Mouse (Mus musculus) heart, embryonic 12.5 days (tissue): ENCODE measurements at regions not wholly inside any gene's neighbourhood (a gene's known extent, or its start where the extent isn't known, plus 50 kb on each side); places are given as distances from the start of the nearest gene placed in this dataset.

Experiments used
- ATAC-seq: fragments of 200-750 bp; cut with Nextera tagmentation; 2 replicates; pipeline ENCODE4 v1.8.0; 2017; ENCODE audit warnings: moderate TSS enrichment, moderate library complexity; ENCODE audit not compliant: insufficient number of reproducible peaks, low FRiP score
- H3K27ac ChIP-seq: fragments of 300-500 bp; sonication (generic); 2 replicates; pipeline ENCODE4 v1.5.1; 2016; ENCODE audit warnings: mild to moderate bottlenecking, moderate library complexity; ENCODE audit not compliant: poor library complexity, severe bottlenecking
- H3K27me3 ChIP-seq: fragments of 300-500 bp; sonication (generic); replicated peaks from 2 replicates; pipeline ENCODE4 v1.6.1; 2016; ENCODE audit warnings: mild to moderate bottlenecking, moderate library complexity
- H3K36me3 ChIP-seq: fragments of 300-500 bp; sonication (generic); 2 replicates; pipeline ENCODE4 v1.6.1; 2016; ENCODE audit warnings: mild to moderate bottlenecking, moderate library complexity
- H3K4me1 ChIP-seq: fragments of 300-500 bp; sonication (generic); replicated peaks from 2 replicates; pipeline ENCODE4 v1.6.1; 2016; ENCODE audit warnings: mild to moderate bottlenecking
- H3K4me2 ChIP-seq: fragments of 300-500 bp; sonication (generic); 2 replicates; pipeline ENCODE4 v1.6.1; 2016; ENCODE audit warnings: mild to moderate bottlenecking, moderate library complexity
- H3K4me3 ChIP-seq: fragments of 300-500 bp; sonication (generic); 2 replicates; pipeline ENCODE4 v1.5.1; 2016; ENCODE audit warnings: mild to moderate bottlenecking
- H3K9ac ChIP-seq: fragments of 300-500 bp; sonication (generic); 2 replicates; pipeline ENCODE4 v1.6.1; 2016; ENCODE audit warnings: mild to moderate bottlenecking, moderate library complexity
- H3K9me3 ChIP-seq: fragments of 300-500 bp; sonication (generic); replicated peaks from 2 replicates; pipeline ENCODE4 v1.6.1; 2016; ENCODE audit warnings: mild to moderate bottlenecking, moderate library complexity
- WGBS: fragments of 180-500 bp; shearing (Covaris S2); methylation state at CpG from one replicate; pipeline ENCODE4 v1.1.7; 2016; 5-methylcytosine and 5-hydroxymethylcytosine counted together

- Histone ChIP-seq H3K4me3 (no peak overlapping the region), H3K4me2 (no peak overlapping the region), H3K4me1 (peaks cover 8% of the 10 kb centered on the region), H3K36me3 (no peaks in the 10 kb centered on the region), H3K27me3 (no peaks in the 10 kb centered on the region), H3K9me3 (no peaks in the 10 kb centered on the region), H3K9ac (no peak overlapping the region), H3K27ac (no peak overlapping the region)
- WGBS = 89% methylated on average over 1 of the region's 1 CpGs
- ATAC-seq = no peak
Measured at GRCm38 (mm10) chr8:35935034-35935433, 169.4 kb downstream of the Gm19410 start.

- WGBS = 79% methylated on average over 9 of the region's 9 CpGs
- Histone ChIP-seq H3K9me3 (no peaks in the 10 kb centered on the region), H3K4me1 (peaks cover 13% of the 10 kb centered on the region), H3K4me2 (no peak overlapping the region), H3K27ac (no peak overlapping the region), H3K36me3 (no peaks in the 10 kb centered on the region), H3K4me3 (no peak overlapping the region), H3K9ac (no peak overlapping the region), H3K27me3 (no peaks in the 10 kb centered on the region)
- ATAC-seq = no peak
Measured at GRCm38 (mm10) chr8:35939199-35939598, 173.6 kb downstream of the Gm19410 start.

GRCm38 (mm10) chr8:35942515-35942914 lies 176.9 kb downstream of the Gm19410 start:
- no peak overlapping the region for H3K4me2 ChIP-seq
- no peaks in the 10 kb centered on the region for H3K9me3 ChIP-seq
- H3K36me3 ChIP-seq = no peaks in the 10 kb centered on the region
- WGBS = 80% methylated on average over 6 of the region's 6 CpGs
- peaks cover 29% of the 10 kb centered on the region for H3K4me1 ChIP-seq
- no peak for ATAC-seq
- H3K9ac ChIP-seq = no peak overlapping the region
- no peak overlapping the region for H3K4me3 ChIP-seq
- H3K27ac ChIP-seq = no peak overlapping the region
- H3K27me3 ChIP-seq = no peaks in the 10 kb centered on the region

GRCm38 (mm10) chr8:35943686-35944085 lies 178.1 kb downstream of the Gm19410 start:
- no peak overlapping the region for H3K27ac ChIP-seq
- 31% methylated on average over 3 of the region's 3 CpGs for WGBS
- no peak for ATAC-seq

GRCm38 (mm10) chr8:35944461-35944860 lies 178.9 kb downstream of the Gm19410 start:
- Histone ChIP-seq H3K9me3 (no peaks in the 10 kb centered on the region), H3K36me3 (no peaks in the 10 kb centered on the region), H3K4me1 (peaks cover 29% of the 10 kb centered on the region), H3K9ac (no peak overlapping the region), H3K27me3 (no peaks in the 10 kb centered on the region), H3K4me2 (no peak overlapping the region), H3K27ac (no peak overlapping the region), H3K4me3 (no peak overlapping the region)
- no peak for ATAC-seq
- 82% methylated on average over 4 of the region's 4 CpGs for WGBS

More at GRCm38 (mm10) chr8:35943686-35944085, 178.1 kb downstream of the Gm19410 start:
- peaks cover 29% of the 10 kb centered on the region for H3K4me1 ChIP-seq
- no peak overlapping the region for H3K4me3 ChIP-seq
- H3K27me3 ChIP-seq = no peaks in the 10 kb centered on the region
- H3K36me3 ChIP-seq = no peaks in the 10 kb centered on the region
- no peaks in the 10 kb centered on the region for H3K9me3 ChIP-seq
- no peak overlapping the region for H3K4me2 ChIP-seq
- H3K9ac ChIP-seq = no peak overlapping the region

DNA sequence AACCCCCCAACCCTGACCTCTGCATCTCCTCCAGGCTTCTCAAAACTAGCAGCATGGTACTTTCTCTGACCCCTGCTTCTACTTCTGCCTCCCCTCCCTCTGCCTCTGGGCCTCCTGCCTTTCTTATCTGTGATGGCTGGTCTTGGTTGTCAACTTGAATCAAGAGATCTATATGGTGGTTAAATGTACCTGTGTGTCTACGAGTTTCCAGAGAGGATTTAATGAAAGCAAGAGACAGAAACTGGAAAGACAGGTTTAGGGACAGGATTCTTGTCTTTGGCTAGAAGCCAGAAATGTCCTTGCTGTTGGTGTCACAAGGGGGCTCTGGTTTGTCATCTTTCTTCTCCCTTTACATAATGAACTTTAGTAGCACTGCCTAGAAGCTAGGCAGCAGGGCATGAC lies 180.9 kb downstream of the Gm19410 start:
- no peak overlapping the region for H3K4me2 ChIP-seq
- H3K4me1 ChIP-seq = peaks cover 29% of the 10 kb centered on the region
- no peaks in the 10 kb centered on the region for H3K27me3 ChIP-seq
- no peak overlapping the region for H3K9ac ChIP-seq
- no peaks in the 10 kb centered on the region for H3K9me3 ChIP-seq
- no peak; the same call in 1 of the 2 replicates for ATAC-seq
- no peaks in the 10 kb centered on the region for H3K36me3 ChIP-seq
- H3K27ac ChIP-seq = no peak overlapping the region
- WGBS = 16% methylated on average over 1 of the region's 1 CpGs
- no peak overlapping the region for H3K4me3 ChIP-seq

DNA sequence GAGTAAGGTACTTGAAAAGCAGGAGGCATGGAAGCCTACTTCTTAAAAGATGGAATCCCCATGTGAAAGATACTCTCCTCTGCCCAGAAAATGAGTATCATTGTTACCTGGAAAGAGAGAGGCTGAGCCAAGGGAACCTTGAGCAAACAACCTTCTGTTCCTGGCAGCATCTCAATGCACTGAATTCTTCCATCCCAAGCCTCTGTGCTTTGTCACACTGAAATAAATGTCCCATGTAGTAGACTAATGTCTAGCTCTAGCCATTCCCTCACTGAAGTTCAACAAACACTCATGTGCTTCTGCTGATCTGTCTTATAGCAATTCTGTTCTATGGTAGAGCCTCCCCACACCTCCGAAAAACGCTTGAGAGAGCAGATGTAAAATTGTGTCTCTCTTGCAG lies 182.6 kb downstream of the Gm19410 start:
- Histone ChIP-seq H3K27me3 (no peaks in the 10 kb centered on the region), H3K4me2 (no peak overlapping the region), H3K9me3 (no peaks in the 10 kb centered on the region), H3K27ac (no peak overlapping the region), H3K9ac (no peak overlapping the region), H3K36me3 (no peaks in the 10 kb centered on the region), H3K4me3 (no peak overlapping the region), H3K4me1 (peaks cover 27% of the 10 kb centered on the region)
- ATAC-seq = no peak
- WGBS = 74% methylated on average over 2 of the region's 2 CpGs

DNA sequence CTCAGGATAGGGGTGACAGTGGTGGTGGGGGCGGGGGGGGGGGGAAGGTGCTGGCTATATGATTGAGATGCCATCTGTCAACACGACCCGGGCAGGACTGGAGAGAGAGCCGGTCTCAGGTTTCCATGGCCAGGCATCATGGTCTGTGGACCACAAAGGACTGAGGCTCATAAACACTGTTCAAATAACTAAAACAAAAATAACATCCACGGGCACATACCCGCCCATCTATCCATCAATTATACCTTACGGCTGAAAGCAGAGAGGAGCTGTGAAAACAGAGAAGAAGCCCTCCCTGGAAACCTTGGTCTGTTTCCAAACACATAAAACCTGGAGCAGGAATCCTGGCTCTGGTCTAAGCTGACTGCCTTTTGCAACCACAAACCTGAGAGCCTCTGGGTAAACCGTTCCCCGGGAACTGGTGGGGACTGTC lies 183.2 kb downstream of the Gm19410 start:
- no peak overlapping the region for H3K27ac ChIP-seq
- H3K4me3 ChIP-seq = no peak overlapping the region
- H3K4me2 ChIP-seq = no peak overlapping the region
- no peaks in the 10 kb centered on the region for H3K9me3 ChIP-seq
- H3K4me1 ChIP-seq = peaks cover 21% of the 10 kb centered on the region
- no peaks in the 10 kb centered on the region for H3K36me3 ChIP-seq
- 48% methylated on average over 9 of the region's 9 CpGs for WGBS
- H3K9ac ChIP-seq = no peak overlapping the region
- H3K27me3 ChIP-seq = no peaks in the 10 kb centered on the region
- ATAC-seq = no peak

- Histone ChIP-seq H3K9ac (no peak overlapping the region), H3K27me3 (no peaks in the 10 kb centered on the region), H3K9me3 (no peaks in the 10 kb centered on the region), H3K4me2 (no peak overlapping the region), H3K27ac (no peak overlapping the region), H3K36me3 (no peaks in the 10 kb centered on the region), H3K4me1 (peaks cover 14% of the 10 kb centered on the region), H3K4me3 (no peak overlapping the region)
- 49% methylated on average over 2 of the region's 2 CpGs for WGBS
- no peak for ATAC-seq
Measured at GRCm38 (mm10) chr8:35955506-35955905, 189.9 kb downstream of the Gm19410 start.

DNA sequence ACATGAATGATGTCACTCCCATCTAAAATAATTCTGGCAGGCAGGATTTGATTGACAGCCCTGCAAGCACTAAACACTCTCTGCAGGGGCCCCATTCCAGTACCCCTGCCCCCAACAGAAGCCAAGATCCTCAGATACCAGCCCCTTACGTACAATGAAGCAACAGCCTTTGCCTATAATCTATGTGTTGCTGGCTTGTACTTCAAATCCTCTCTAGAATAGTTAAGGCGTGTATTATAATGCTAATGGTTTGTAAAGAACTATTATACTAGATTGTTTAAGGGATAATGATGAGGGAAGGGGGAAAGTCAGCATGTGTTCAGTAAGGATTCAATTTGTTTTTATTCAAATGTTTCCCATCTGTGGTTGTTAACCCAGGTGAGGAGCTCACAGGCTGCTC lies 190.7 kb downstream of the Gm19410 start:
- no peak overlapping the region for H3K4me3 ChIP-seq
- no peaks in the 10 kb centered on the region for H3K27me3 ChIP-seq
- H3K36me3 ChIP-seq = no peaks in the 10 kb centered on the region
- ATAC-seq = no peak
- no peak overlapping the region for H3K27ac ChIP-seq
- no peak overlapping the region for H3K4me2 ChIP-seq
- peaks cover 21% of the 10 kb centered on the region for H3K4me1 ChIP-seq
- H3K9ac ChIP-seq = no peak overlapping the region
- H3K9me3 ChIP-seq = no peaks in the 10 kb centered on the region
- WGBS = 51% methylated on average over 2 of the region's 2 CpGs

GRCm38 (mm10) chr8:35959201-35959600 lies 193.6 kb downstream of the Gm19410 start:
- H3K9me3 ChIP-seq = no peaks in the 10 kb centered on the region
- 56% methylated on average over 4 of the region's 4 CpGs for WGBS
- ATAC-seq = no peak
- H3K4me1 ChIP-seq = peaks cover 29% of the 10 kb centered on the region
- H3K9ac ChIP-seq = no peak overlapping the region
- H3K4me3 ChIP-seq = no peak overlapping the region
- no peak overlapping the region for H3K27ac ChIP-seq
- no peaks in the 10 kb centered on the region for H3K27me3 ChIP-seq
- H3K4me2 ChIP-seq = no peak overlapping the region
- H3K36me3 ChIP-seq = no peaks in the 10 kb centered on the region

GRCm38 (mm10) chr8:35960867-35961614 lies 195.5 kb downstream of the Gm19410 start:
- no peak overlapping the region for H3K4me3 ChIP-seq
- peaks cover 39% of the 10 kb centered on the region for H3K4me1 ChIP-seq
- no peaks in the 10 kb centered on the region for H3K9me3 ChIP-seq
- H3K4me2 ChIP-seq = no peak overlapping the region
- no peak overlapping the region for H3K9ac ChIP-seq
- WGBS = 18% methylated on average over 9 of the region's 9 CpGs
- peak overlapping the region; percentile 15; the same call in 1 of the 2 replicates for H3K27ac ChIP-seq
- no peaks in the 10 kb centered on the region for H3K27me3 ChIP-seq
- no peaks in the 10 kb centered on the region for H3K36me3 ChIP-seq
- no peak for ATAC-seq
